Mouse (Mus musculus) kidney, adult 18-20 months (tissue): Measurements from ENCODE around the gene Cfhr2.
"Not testable (repeated sequence)": the region's sequence is repeated elsewhere in the genome, so short reads cannot be mapped to it uniquely, and the experiment has no call there.

Source experiments
- DNase-seq: peaks from one replicate; pipeline ENCODE4 v3.0.0; 2021

Cfhr2 gene

GRCm38 (mm10) chr1:139858548-139858947 lies at the start of gene Cfhr2:
TSS of gene Cfhr2 (minus strand) at chr1:139858702.
- DNase-seq, result no peak

GRCm38 (mm10) chr1:139863751-139864150 lies 5.2 kb upstream of the Cfhr2 start:
- no peak for DNase-seq

GRCm38 (mm10) chr1:139860176-139860575 lies 1.7 kb upstream of the Cfhr2 start:
- DNase-seq, result no peak

GRCm38 (mm10) chr1:139839699-139840098 lies 18.8 kb downstream of the Cfhr2 start:
- DNase-seq, result no peak

- DNase-seq, result no peak
Measured at GRCm38 (mm10) chr1:139839290-139839689, 19.2 kb downstream of the Cfhr2 start.

GRCm38 (mm10) chr1:139808594-139808993 lies 49.9 kb downstream of the Cfhr2 start:
- DNase-seq, result no peak

- no peak for DNase-seq
Measured at GRCm38 (mm10) chr1:139781143-139781542, 77.4 kb downstream of the Cfhr2 start, which contains the start of gene Gm4788. TSS of gene Gm4788 (minus strand) at chr1:139781243.

GRCm38 (mm10) chr1:139769913-139770312 lies 88.6 kb downstream of the Cfhr2 start:
- not testable (repeated sequence) for DNase-seq
